Mouse (Mus musculus) bone marrow, adult 2 months (tissue): ENCODE measurements around the gene Sh3pxd2a.

ENCODE experiments used
- CTCF ChIP-seq: fragments of 200-500 bp; IDR thresholded peaks from 2 replicates; pipeline ENCODE4 v1.5.1; 2011; ENCODE audit warnings: low read length, control low read depth; ENCODE audit not compliant: control insufficient read depth, insufficient read depth
- POLR2A ChIP-seq: fragments of 200-500 bp; IDR thresholded peaks from 2 replicates; pipeline ENCODE4 v1.6.1; 2011; ENCODE audit warnings: low read depth, mild to moderate bottlenecking, control low read depth, low read length, borderline replicate concordance; ENCODE audit not compliant: control insufficient read depth

- TF ChIP-seq CTCF (no peak), POLR2A (no peak)
These were observed 9.3 kb upstream of the Sh3pxd2a start for GRCm38 (mm10) chr19:47473453-47473852.
